Mouse (Mus musculus) embryonic stem cell, embryonic (primary cell): ENCODE measurements around the gene Bcl2l12.

ENCODE experiments used
- CTCF ChIA-PET, 4 experiments: fragments of 300-600 bp in 2 of 4; fragments of 350-600 bp in 2 of 4; sonication (Branson Sonifier 250); formaldehyde crosslinking; loops; one replicate each; lab custom pipeline; 2022; ENCODE audit warnings: inconsistent platforms in 2 of 4; lab: Charles Lee
- POLR2A ChIA-PET, 4 experiments: fragments of 300-600 bp in 2 of 4; fragments of 350-600 bp in 2 of 4; sonication (Branson Sonifier 250); formaldehyde crosslinking; loops; one replicate each; lab custom pipeline; 2022; ENCODE audit warnings: antibody characterized with exemption in 4 of 4, inconsistent platforms in 1 of 4; lab: Charles Lee

Bcl2l12 gene

GRCm38 (mm10) chr7:44986192-44986878 lies 12.2 kb downstream of the Bcl2l12 start, which contains the start of gene Prmt1:
Gene Prmt1, minus strand, starts transcription at chr7:44986568.
- POLR2A ChIA-PET, result interaction anchor here (0.5 to 13.5 kb wide), 219 partner anchors 9 to 1859 kb away, joined by 3 to 246 read pairs (median 4); partner anchors contain the start of genes Akt1s1 (in 3 of the 4), Ap2a1 (in 3 of the 4), Atf5 (in 3 of the 4) and Bcl2l12 (in 3 of the 4)
- CTCF ChIA-PET, result interaction anchor here (0.6 to 2.7 kb wide), 38 partner anchors 9 to 528 kb away, joined by 3 to 23 read pairs (median 4); partner anchors contain the start of genes Akt1s1 (in 1 of the 4), Aldh16a1 (in 1 of the 4), Ap2a1 (in 1 of the 4) and Bcl2l12 (in 1 of the 4)

- POLR2A ChIA-PET, result interaction anchor here (0.6 to 13.5 kb wide), 139 partner anchors 8 to 1271 kb away, joined by 3 to 246 read pairs (median 5); partner anchors contain the start of genes Akt1s1 (in 3 of the 4), Ap2a1 (in 3 of the 4), Bcl2l12 (in 3 of the 4) and Irf3 (in 3 of the 4)
- CTCF ChIA-PET, result interaction anchor here in 3 of 4 experiments (0.6 to 2.7 kb wide), 19 partner anchors 10 to 355 kb away, joined by 3 to 23 read pairs (median 6); partner anchors contain the start of genes Aldh16a1 (in 1 of the 3), Bcl2l12 (in 1 of the 3), Pih1d1 (in 1 of the 3) and Rras (in 1 of the 3)
Measured at GRCm38 (mm10) chr7:44985595-44986191, 12.8 kb downstream of the Bcl2l12 start.

GRCm38 (mm10) chr7:44984833-44985164 lies 13.7 kb downstream of the Bcl2l12 start:
- POLR2A ChIA-PET, result interaction anchor here (0.5 to 13.5 kb wide), 54 partner anchors 8 to 731 kb away, joined by 3 to 246 read pairs (median 6); partner anchors contain the start of genes Bcl2l12 (in 3 of the 4), Irf3 (in 3 of the 4), Rras (in 3 of the 4) and Akt1s1 (in 2 of the 4)

GRCm38 (mm10) chr7:44983944-44984832 lies 14.3 kb downstream of the Bcl2l12 start:
- ChIA-PET CTCF (interaction anchor here in 3 of 4 experiments (0.6 to 2.7 kb wide), 6 partner anchors 9 to 561 kb away, joined by 3 to 23 read pairs (median 4); no protein-coding TSS in a partner anchor), POLR2A (interaction anchor here (0.6 to 13.5 kb wide), 43 partner anchors 7 to 731 kb away, joined by 3 to 246 read pairs (median 5); partner anchors contain the start of genes Bcl2l12 (in 3 of the 4), Irf3 (in 3 of the 4), Akt1s1 (in 2 of the 4) and Ap2a1 (in 2 of the 4))

More at GRCm38 (mm10) chr7:44984833-44985164, 13.7 kb downstream of the Bcl2l12 start:
- CTCF ChIA-PET, result interaction anchor here in 2 of 4 experiments (0.6 to 2.7 kb wide), 6 partner anchors 9 to 560 kb away, joined by 3 to 23 read pairs (median 4); partner anchors contain the start of gene Rras (in 1 of the 2)

- CTCF ChIA-PET, result interaction anchor here in 3 of 4 experiments (0.7 to 1.5 kb wide), 4 partner anchors 54 to 91 kb away, joined by 3 to 5 read pairs (median 4); partner anchors contain the start of gene Ap2a1 (in 1 of the 3)
Measured at GRCm38 (mm10) chr7:44983085-44983484, 15.4 kb downstream of the Bcl2l12 start.

GRCm38 (mm10) chr7:44981539-44981938 lies 17.0 kb downstream of the Bcl2l12 start:
- ChIA-PET POLR2A (interaction anchor here in 3 of 4 experiments (0.5 to 13.5 kb wide), 17 partner anchors 8 to 132 kb away, joined by 3 to 246 read pairs (median 5); partner anchors contain the start of genes Akt1s1 (in 1 of the 3), Ap2a1 (in 1 of the 3), Bcl2l12 (in 1 of the 3) and Cpt1c (in 1 of the 3)), CTCF (interaction anchor here in 2 of 4 experiments (0.7 to 1.2 kb wide), 3 partner anchors 12 to 510 kb away, joined by 4 to 6 read pairs (median 4); no protein-coding TSS in a partner anchor)

More at GRCm38 (mm10) chr7:44983085-44983484, 15.4 kb downstream of the Bcl2l12 start:
- POLR2A ChIA-PET, result interaction anchor here in 3 of 4 experiments (0.5 to 13.5 kb wide), 23 partner anchors 9 to 322 kb away, joined by 3 to 246 read pairs (median 4); partner anchors contain the start of genes Akt1s1 (in 1 of the 3), Ap2a1 (in 1 of the 3), Bcl2l12 (in 1 of the 3) and Cpt1c (in 1 of the 3)

GRCm38 (mm10) chr7:44978300-44978699 lies 20.2 kb downstream of the Bcl2l12 start:
- POLR2A ChIA-PET, result interaction anchor here in 3 of 4 experiments (0.5 to 13.5 kb wide), 15 partner anchors 4 to 163 kb away, joined by 3 to 246 read pairs (median 4); partner anchors contain the start of genes Prmt1 (in 3 of the 3), Bcl2l12 (in 1 of the 3), Cpt1c (in 1 of the 3) and Il4i1 (in 1 of the 3)

GRCm38 (mm10) chr7:44975117-44975419 lies 23.4 kb downstream of the Bcl2l12 start:
- CTCF ChIA-PET, result interaction anchor here in 3 of 4 experiments (0.6 to 2.4 kb wide), 17 partner anchors 10 to 230 kb away, joined by 3 to 16 read pairs (median 4); partner anchors contain the start of genes Irf3 (in 1 of the 3) and Prmt1 (in 1 of the 3)
- POLR2A ChIA-PET, result interaction anchor here (0.6 to 10.8 kb wide), 40 partner anchors 8 to 370 kb away, joined by 3 to 239 read pairs (median 4); partner anchors contain the start of genes Prmt1 (in 3 of the 4), Ap2a1 (in 2 of the 4), Irf3 (in 2 of the 4) and Rras (in 2 of the 4)

More at GRCm38 (mm10) chr7:44978300-44978699, 20.2 kb downstream of the Bcl2l12 start:
- CTCF ChIA-PET, result interaction anchor here in 2 of 4 experiments (1.2 to 1.5 kb wide), 2 partner anchors 90 kb away, joined by 3 read pairs; no protein-coding TSS in a partner anchor

- ChIA-PET POLR2A (interaction anchor here (0.6 to 10.8 kb wide), 35 partner anchors 9 to 825 kb away, joined by 3 to 239 read pairs (median 4); partner anchors contain the start of genes Prmt1 (in 4 of the 4), Irf3 (in 2 of the 4), Ap2a1 (in 1 of the 4) and Atf5 (in 1 of the 4)), CTCF (interaction anchor here in 1 of 4 experiments (1.2 to 2.4 kb wide), 3 partner anchors 11 to 93 kb away, joined by 4 to 16 read pairs (median 4); no protein-coding TSS in a partner anchor)
Measured at GRCm38 (mm10) chr7:44974383-44975116, 24.0 kb downstream of the Bcl2l12 start, which contains the start of gene Cpt1c. Gene Cpt1c, minus strand, starts transcription at chr7:44974851.

GRCm38 (mm10) chr7:44973415-44974130 lies 24.9 kb downstream of the Bcl2l12 start:
- ChIA-PET POLR2A (interaction anchor here (0.6 to 10.8 kb wide), 31 partner anchors 8 to 826 kb away, joined by 3 to 239 read pairs (median 4); partner anchors contain the start of genes Prmt1 (in 4 of the 4), Irf3 (in 2 of the 4), Ap2a1 (in 1 of the 4) and Atf5 (in 1 of the 4)), CTCF (interaction anchor here in 2 of 4 experiments (1.0 to 1.1 kb wide), 2 partner anchors 95 to 150 kb away, joined by 3 read pairs; no protein-coding TSS in a partner anchor)

- ChIA-PET CTCF (interaction anchor here in 3 of 4 experiments (0.5 to 2.5 kb wide), 11 partner anchors 13 to 583 kb away, joined by 3 to 22 read pairs (median 4); partner anchors contain the start of genes Prmt1 (in 2 of the 3) and Ap2a1 (in 1 of the 3)), POLR2A (interaction anchor here (0.5 to 10.8 kb wide), 54 partner anchors 7 to 381 kb away, joined by 3 to 239 read pairs (median 8); partner anchors contain the start of genes Ap2a1 (in 2 of the 4), Atf5 (in 2 of the 4), Il4i1 (in 2 of the 4) and Nup62 (in 2 of the 4))
Measured at GRCm38 (mm10) chr7:44971142-44971541, 27.4 kb downstream of the Bcl2l12 start.

GRCm38 (mm10) chr7:44970231-44970691 lies 28.3 kb downstream of the Bcl2l12 start:
- ChIA-PET CTCF (interaction anchor here (0.6 to 2.5 kb wide), 31 partner anchors 12 to 582 kb away, joined by 3 to 22 read pairs (median 4); partner anchors contain the start of genes Prmt1 (in 2 of the 4), Ap2a1 (in 1 of the 4), Fcgrt (in 1 of the 4) and Flt3l (in 1 of the 4)), POLR2A (interaction anchor here (0.5 to 10.8 kb wide), 93 partner anchors 8 to 1123 kb away, joined by 3 to 239 read pairs (median 4); partner anchors contain the start of genes Prmt1 (in 4 of the 4), Rras (in 3 of the 4), Ap2a1 (in 2 of the 4) and Atf5 (in 2 of the 4))

GRCm38 (mm10) chr7:44966638-44967037 lies 31.9 kb downstream of the Bcl2l12 start:
- ChIA-PET CTCF (interaction anchor here (0.6 to 1.8 kb wide), 11 partner anchors 14 to 264 kb away, joined by 3 to 11 read pairs (median 4); partner anchors contain the start of gene Prmt1 (in 1 of the 4)), POLR2A (interaction anchor here in 3 of 4 experiments (1.0 to 2.1 kb wide), 8 partner anchors 10 to 134 kb away, joined by 3 to 13 read pairs (median 6); partner anchors contain the start of gene Prmt1 (in 3 of the 3))
